In the genomic region with DNA sequence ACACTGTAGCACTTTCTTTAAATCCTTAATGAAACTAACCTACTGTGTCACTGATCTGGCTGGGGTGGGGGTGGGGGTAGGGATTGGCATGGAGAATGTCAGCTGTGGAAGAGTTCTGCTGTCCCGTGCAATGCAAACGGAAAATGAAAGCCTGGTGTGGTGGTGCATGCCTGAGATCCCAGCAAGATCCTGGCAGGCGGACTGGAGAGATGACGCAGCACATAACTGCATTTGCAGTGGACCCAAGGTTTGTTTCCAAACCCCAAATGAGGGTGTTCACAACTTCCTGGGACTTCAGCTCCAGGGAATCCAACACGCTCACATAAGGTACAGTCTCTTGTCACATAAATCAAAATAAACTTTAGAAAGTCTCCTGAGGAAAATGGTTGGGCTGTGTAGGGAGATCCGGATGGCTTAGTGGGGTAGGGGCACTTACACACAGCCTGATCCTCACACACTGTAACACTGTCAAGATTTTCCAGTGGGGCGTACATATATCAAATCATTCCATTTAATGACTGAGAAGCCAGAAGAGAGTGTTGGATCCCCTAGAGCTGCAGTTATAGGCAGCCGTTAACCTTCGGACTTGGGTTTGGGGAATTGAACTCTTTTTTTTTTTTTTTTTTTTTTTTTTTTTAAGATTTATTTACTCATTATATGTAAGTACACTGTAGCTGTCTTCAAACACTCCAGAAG, we compare ENCODE assay signal across 13 mouse cellular contexts. TPM values are rescaled to one million over a fixed set of nuclear protein-coding genes. Genes with fewer than 3 reads are reported as not detected.
A peak's percentile ranks its signal among the peaks of the same experiment; 100 is the strongest.
DNase-seq lines count a peak whose midpoint lies in the region; ATAC-seq and TF ChIP-seq lines count a peak whose summit lies in the region.
"Had no signal": no experiment of that assay in that cellular context is flagged by ENCODE, and none has a peak within 500 bp of the region (broad histone marks: within the 10 kb centered on the region; RNA-seq: fewer than 3 reads in every experiment).

No protein-coding gene starts in this region.

- no peak for TF ChIP-seq CTCF in heart, adult 2 months (IDR thresholded peaks at IDR 0.05)
- no peak for TF ChIP-seq CTCF in lung, embryonic 14.5 days (IDR thresholded peaks at IDR 0.05; ENCODE audit: low read depth)
- TF ChIP-seq CTCF in layer of hippocampus, adult 2 months (conservative IDR thresholded peaks at IDR 0.05), result no peak; the same call in 1 of the 2 replicates

- peaks cover 1% of the 10 kb centered on the region; the same call in 1 of the 2 replicates for H3K4me1 ChIP-seq in heart, adult 2 months (ENCODE audit: control insufficient read depth, insufficient read depth, low read length)
- peaks cover 13% of the 10 kb centered on the region for H3K4me1 ChIP-seq in heart, embryonic 12.5 days (replicated peaks)
- peaks cover 2% of the 10 kb centered on the region; the same call in 1 of the 2 replicates for H3K4me1 ChIP-seq in lung, embryonic 14.5 days (ENCODE audit: insufficient read depth)

- H3K79me2 ChIP-seq in heart, adult 2 months (replicated peaks; ENCODE audit: control insufficient read depth, insufficient read depth, low read length), result no peaks in the 10 kb centered on the region

- H3K4me2 ChIP-seq in heart, embryonic 12.5 days, result peak overlapping the region; percentile 60
- no peak overlapping the region; the same call in 1 of the 2 replicates for H3K4me2 ChIP-seq in lung, embryonic 14.5 days
- H3K4me2 ChIP-seq: forebrain, embryonic 12.5 days had no signal

- no peak for TF ChIP-seq EP300 in heart, adult 2 months (IDR thresholded peaks at IDR 0.05; ENCODE audit: insufficient read depth, low read depth, low read length)

- H3K27ac ChIP-seq in heart, adult 2 months, result peak overlapping the region; percentile 73
- H3K27ac ChIP-seq in heart, embryonic 12.5 days (ENCODE audit: poor library complexity, severe bottlenecking), result peak overlapping the region; percentile 75
- no peak overlapping the region for H3K27ac ChIP-seq in lung, embryonic 14.5 days (ENCODE audit: low read depth)
- no peak overlapping the region for H3K27ac ChIP-seq in layer of hippocampus, adult 2 months
- H3K27ac ChIP-seq: forebrain, embryonic 12.5 days had no signal

- peak overlapping the region; percentile 20; the same call in 1 of the 2 replicates for H3K4me3 ChIP-seq in heart, adult 2 months
- H3K4me3 ChIP-seq in heart, embryonic 12.5 days, result no peak overlapping the region
- no peak overlapping the region for H3K4me3 ChIP-seq in lung, embryonic 14.5 days (ENCODE audit: low read depth, low read length)
- H3K4me3 ChIP-seq in layer of hippocampus, adult 2 months, result no peak overlapping the region
- H3K4me3 ChIP-seq: forebrain, embryonic 12.5 days had no signal

- H3K9me3 ChIP-seq in heart, embryonic 12.5 days (replicated peaks), result no peaks in the 10 kb centered on the region
- H3K9me3 ChIP-seq in lung, embryonic 14.5 days (ENCODE audit: low read depth, low read length), result no peaks in the 10 kb centered on the region
- H3K9me3 ChIP-seq: forebrain, embryonic 12.5 days had no signal

- ATAC-seq in heart, embryonic 12.5 days (ENCODE audit: insufficient number of reproducible peaks, low FRiP score), result no peak
- no peak for ATAC-seq in lung, embryonic 14.5 days (ENCODE audit: insufficient read depth)
- ATAC-seq: midbrain, embryonic 16.5 days had no signal

- no peaks in the 10 kb centered on the region for H3K36me3 ChIP-seq in heart, adult 2 months (ENCODE audit: control insufficient read depth, insufficient read depth, low read length)
- H3K36me3 ChIP-seq in heart, embryonic 12.5 days, result no peaks in the 10 kb centered on the region
- H3K36me3 ChIP-seq in lung, embryonic 14.5 days (ENCODE audit: insufficient read depth), result no peaks in the 10 kb centered on the region
- H3K36me3 ChIP-seq: forebrain, embryonic 12.5 days had no signal

- H3K27me3 ChIP-seq in heart, adult 2 months (ENCODE audit: control insufficient read depth, insufficient read depth, low read length), result no peaks in the 10 kb centered on the region
- no peaks in the 10 kb centered on the region for H3K27me3 ChIP-seq in heart, embryonic 12.5 days (replicated peaks)
- no peaks in the 10 kb centered on the region for H3K27me3 ChIP-seq in lung, embryonic 14.5 days (ENCODE audit: insufficient read depth, low read length)
- H3K27me3 ChIP-seq: forebrain, embryonic 12.5 days had no signal

- H3K9ac ChIP-seq in heart, adult 2 months (ENCODE audit: low read depth, low read length), result peak overlapping the region; percentile 42; the same call in 1 of the 2 replicates
- H3K9ac ChIP-seq in heart, embryonic 12.5 days, result peak overlapping the region; percentile 37; the same call in 1 of the 2 replicates
- H3K9ac ChIP-seq in lung, embryonic 14.5 days, result 0 out of 2 replicates have a peak overlapping the region, but pooled peaks have one; percentile 20
- H3K9ac ChIP-seq: forebrain, embryonic 12.5 days had no signal

- 0 out of 2 replicates have a peak, but pooled peaks have one; percentile 18 for TF ChIP-seq POLR2A in heart, adult 2 months (IDR thresholded peaks at IDR 0.05; ENCODE audit: insufficient read depth, low read depth, low read length)

- 51% methylated on average over 9 of the region's 9 CpGs for WGBS in heart, adult 2 months
- 57% methylated on average over 9 of the region's 9 CpGs for WGBS in heart, embryonic 12.5 days
- 59% methylated on average over 9 of the region's 9 CpGs for WGBS in lung, embryonic 14.5 days

- peak; percentile 42 to 53 for DNase-seq in heart, adult 2 months
- no peak for DNase-seq in heart, postnatal 4 days
- peak; percentile 68 for DNase-seq in MEL-GATA-1-ER (ENCODE audit: extremely low read depth, low read depth)
- DNase-seq in lung, embryonic 14.5 days, result no peak
- no peak for DNase-seq in embryo, embryonic 11 days
- no peak for DNase-seq in right cerebral cortex, postnatal 4 days
- DNase-seq in layer of hippocampus, adult 2 months (ENCODE audit: low spot score in 2 of 2), result no peak
- DNase-seq: cerebellum, postnatal 10 days had no signal

- intact Hi-C loops in heart, adult 2 months (cut with DNase I), result no loop called here

RNA-seq across cellular contexts. Expression of gene Tmem120b, which starts 7.4 kb away (rescaled TPM):
- 10 to 100 TPM in 1 of 2 experiments, 1 to 10 TPM in 1; 6.6 to 10.4 TPM for total RNA-seq in heart, adult 2 months (2021)
- polyA plus RNA-seq in heart, adult 2 months (2012; rRNA removed), result 10.3 and 10.5 TPM in 2 replicates
- total RNA-seq in heart, postnatal 4 days (2021), result 10 to 100 TPM; 12.1 to 12.7 TPM
- polyA plus RNA-seq in heart, embryonic 12.5 days (2016; fragmentation: Nextera tagmentation; extraction: Ambion mirVana), result 12.9 and 13.0 TPM in 2 replicates
- polyA plus RNA-seq in lung, embryonic 14.5 days (2014; fragmentation: Nextera tagmentation; extraction: Ambion mirVana), result 8.2 and 10.0 TPM in 2 replicates
- total RNA-seq in layer of hippocampus, adult 2 months (2021), result 10 to 100 TPM; 17.8 to 19.6 TPM

RNA-seq across cellular contexts. Expression of gene Morn3, which starts 14.0 kb away (rescaled TPM):
- not detected for total RNA-seq in heart, adult 2 months (2021)
- not detected in 2 replicates for polyA plus RNA-seq in heart, adult 2 months (2012; rRNA removed)
- total RNA-seq in heart, postnatal 4 days (2021), result not detected
- polyA plus RNA-seq in heart, embryonic 12.5 days (2016; fragmentation: Nextera tagmentation; extraction: Ambion mirVana), result not detected in 2 replicates
- 0.72 TPM in 1 of 2 replicates, not detected in the other for polyA plus RNA-seq in lung, embryonic 14.5 days (2014; fragmentation: Nextera tagmentation; extraction: Ambion mirVana)
- not detected for total RNA-seq in layer of hippocampus, adult 2 months (2021)
- total RNA-seq: adrenal gland, adult 18-20 months; left cerebral cortex, postnatal 14 days had no signal

RNA-seq across cellular contexts. Expression of gene Orai1, which starts 46.0 kb away (rescaled TPM):
- 10 to 100 TPM; 11.7 to 15.8 TPM for total RNA-seq in heart, adult 2 months (2021)
- polyA plus RNA-seq in heart, adult 2 months (2012; rRNA removed), result 39.0 and 42.8 TPM in 2 replicates
- total RNA-seq in heart, postnatal 4 days (2021), result 10 to 100 TPM; 19.2 to 19.8 TPM
- polyA plus RNA-seq in heart, embryonic 12.5 days (2016; fragmentation: Nextera tagmentation; extraction: Ambion mirVana), result 22.8 and 23.3 TPM in 2 replicates
- 16.8 and 18.2 TPM in 2 replicates for polyA plus RNA-seq in lung, embryonic 14.5 days (2014; fragmentation: Nextera tagmentation; extraction: Ambion mirVana)
- 10 to 100 TPM; 11.0 to 13.5 TPM for total RNA-seq in layer of hippocampus, adult 2 months (2021)

Comparison
In these comparisons a context has a peak if more than half of its experiments do, and no peak if none do; other contexts are left out.
1. DNase-seq: peak in heart, adult 2 months (2 of 2) and MEL-GATA-1-ER (single experiment); none in heart, postnatal 4 days (single experiment), lung, embryonic 14.5 days (single experiment), embryo, embryonic 11 days (single experiment), right cerebral cortex, postnatal 4 days (single experiment) and layer of hippocampus, adult 2 months (0 of 2).
2. H3K27ac ChIP-seq: peak in heart, adult 2 months (single experiment) and heart, embryonic 12.5 days (single experiment); none in lung, embryonic 14.5 days (single experiment) and layer of hippocampus, adult 2 months (single experiment).
3. Peak in every context shown above with its lines, with median percentiles within 50 percentile points of each other: H3K9ac ChIP-seq.